Mouse (Mus musculus): ENCODE data around the gene Zfp62. TPM values are rescaled to one million over a fixed set of nuclear protein-coding genes. Genes with fewer than 3 reads are reported as not detected.

The Zfp62 gene
- polyA plus RNA-seq, 1 experiment from 2014 or later = 40.5 TPM

- H3K4me2 ChIP-seq = peak overlapping the region; percentile 74
- ATAC-seq (replicated peaks; ENCODE audit: low FRiP score) = no peak
- peak overlapping the region; percentile 77 for H3K4me3 ChIP-seq (replicated peaks)
- peak overlapping the region; percentile 96 for H3K27ac ChIP-seq
- WGBS = 58% methylated on average over 7 of the region's 7 CpGs
- peaks cover 43% of the 10 kb centered on the region for H3K36me3 ChIP-seq
- H3K27me3 ChIP-seq = no peaks in the 10 kb centered on the region
- H3K9me3 ChIP-seq (replicated peaks) = no peaks in the 10 kb centered on the region
- peaks cover 62% of the 10 kb centered on the region for H3K4me1 ChIP-seq
- peak overlapping the region; percentile 83 for H3K9ac ChIP-seq
Observed at GRCm38 (mm10) chr11:49251380-49251761, 48.3 kb downstream of the Zfp62 start.

- 91% methylated on average over 5 of the region's 5 CpGs for WGBS
- peak overlapping the region; percentile 74 for H3K4me2 ChIP-seq
- no peaks in the 10 kb centered on the region for H3K27me3 ChIP-seq
- peaks cover 57% of the 10 kb centered on the region for H3K4me1 ChIP-seq
- H3K9ac ChIP-seq = 0 out of 2 replicates have a peak overlapping the region, but pooled peaks have one; percentile 2
- H3K36me3 ChIP-seq = peaks cover 48% of the 10 kb centered on the region
- ATAC-seq (replicated peaks; ENCODE audit: low FRiP score) = no peak
- peak overlapping the region; percentile 77 for H3K4me3 ChIP-seq (replicated peaks)
- no peaks in the 10 kb centered on the region for H3K9me3 ChIP-seq (replicated peaks)
- no peak overlapping the region for H3K27ac ChIP-seq
Observed at GRCm38 (mm10) chr11:49252048-49252447, 49.0 kb downstream of the Zfp62 start.

GRCm38 (mm10) chr11:49253035-49253434, 49.9 kb downstream of the Zfp62 start:
- WGBS = 87% methylated on average over 6 of the region's 6 CpGs
- Histone ChIP-seq H3K9me3 (replicated peaks) (no peaks in the 10 kb centered on the region), H3K4me2 (no peak overlapping the region), H3K36me3 (peaks cover 54% of the 10 kb centered on the region), H3K4me1 (peaks cover 48% of the 10 kb centered on the region), H3K27ac (no peak overlapping the region), H3K27me3 (no peaks in the 10 kb centered on the region), H3K4me3 (replicated peaks) (no peak overlapping the region), H3K9ac (no peak overlapping the region)
- no peak for ATAC-seq (replicated peaks; ENCODE audit: low FRiP score)

GRCm38 (mm10) chr11:49259296-49259695, 56.2 kb downstream of the Zfp62 start:
- Histone ChIP-seq H3K4me1 (peaks cover 8% of the 10 kb centered on the region; the same call in 1 of the 2 replicates), H3K9me3 (replicated peaks) (no peaks in the 10 kb centered on the region), H3K4me3 (replicated peaks) (no peak overlapping the region), H3K27me3 (no peaks in the 10 kb centered on the region), H3K36me3 (peaks cover 81% of the 10 kb centered on the region), H3K27ac (no peak overlapping the region), H3K9ac (no peak overlapping the region), H3K4me2 (no peak overlapping the region)
- 0 out of 2 replicates have a peak, but pooled peaks have one; percentile 27 for ATAC-seq (replicated peaks; ENCODE audit: low FRiP score)
- 61% methylated on average over 2 of the region's 2 CpGs for WGBS

GRCm38 (mm10) chr11:49259829-49260228, 56.7 kb downstream of the Zfp62 start:
- Histone ChIP-seq H3K27ac (no peak overlapping the region), H3K4me2 (no peak overlapping the region), H3K4me1 (peaks cover 6% of the 10 kb centered on the region; the same call in 1 of the 2 replicates), H3K9me3 (replicated peaks) (no peaks in the 10 kb centered on the region), H3K36me3 (peaks cover 81% of the 10 kb centered on the region), H3K9ac (no peak overlapping the region), H3K27me3 (no peaks in the 10 kb centered on the region), H3K4me3 (replicated peaks) (no peak overlapping the region)
- 83% methylated on average over 1 of the region's 1 CpGs for WGBS
- no peak for ATAC-seq (replicated peaks; ENCODE audit: low FRiP score)

- no peaks in the 10 kb centered on the region for H3K9me3 ChIP-seq (replicated peaks)
- H3K27me3 ChIP-seq = no peaks in the 10 kb centered on the region
- WGBS = 94% methylated on average over 21 of the region's 21 CpGs
- ATAC-seq (replicated peaks; ENCODE audit: low FRiP score) = 0 out of 2 replicates have a peak, but pooled peaks have one; percentile 11
- peaks cover 78% of the 10 kb centered on the region for H3K36me3 ChIP-seq
- no peak overlapping the region for H3K4me3 ChIP-seq (replicated peaks)
- H3K4me1 ChIP-seq = 0 out of 2 replicates have a peak, but pooled peaks cover 2% of the 10 kb centered on the region
- H3K4me2 ChIP-seq = no peak overlapping the region
- H3K27ac ChIP-seq = no peak overlapping the region
- H3K9ac ChIP-seq = no peak overlapping the region
Observed at GRCm38 (mm10) chr11:49260598-49261312, 57.7 kb downstream of the Zfp62 start.

GRCm38 (mm10) chr11:49261313-49261855, 58.3 kb downstream of the Zfp62 start:
- 0 out of 2 replicates have a peak, but pooled peaks have one; percentile 27 for ATAC-seq (replicated peaks; ENCODE audit: low FRiP score)
- 0 out of 2 replicates have a peak, but pooled peaks cover 2% of the 10 kb centered on the region for H3K4me1 ChIP-seq

GRCm38 (mm10) chr11:49262286-49262685, 59.2 kb downstream of the Zfp62 start:
- Histone ChIP-seq H3K4me2 (no peak overlapping the region), H3K4me3 (replicated peaks) (no peak overlapping the region), H3K27me3 (no peaks in the 10 kb centered on the region), H3K4me1 (0 out of 2 replicates have a peak, but pooled peaks cover 2% of the 10 kb centered on the region), H3K9me3 (replicated peaks) (no peaks in the 10 kb centered on the region), H3K36me3 (peaks cover 66% of the 10 kb centered on the region), H3K9ac (no peak overlapping the region), H3K27ac (no peak overlapping the region)
- WGBS = 85% methylated on average over 5 of the region's 5 CpGs
- no peak for ATAC-seq (replicated peaks; ENCODE audit: low FRiP score)

More at GRCm38 (mm10) chr11:49261313-49261855, 58.3 kb downstream of the Zfp62 start:
- peaks cover 72% of the 10 kb centered on the region for H3K36me3 ChIP-seq
- WGBS = 96% methylated on average over 14 of the region's 14 CpGs
- H3K4me3 ChIP-seq (replicated peaks) = no peak overlapping the region
- no peak overlapping the region for H3K9ac ChIP-seq
- no peak overlapping the region for H3K27ac ChIP-seq
- H3K27me3 ChIP-seq = no peaks in the 10 kb centered on the region
- no peaks in the 10 kb centered on the region for H3K9me3 ChIP-seq (replicated peaks)
- H3K4me2 ChIP-seq = no peak overlapping the region

- Histone ChIP-seq H3K4me1 (0 out of 2 replicates have a peak, but pooled peaks cover 6% of the 10 kb centered on the region), H3K27ac (no peak overlapping the region), H3K4me2 (no peak overlapping the region), H3K36me3 (peaks cover 61% of the 10 kb centered on the region), H3K9me3 (replicated peaks) (no peaks in the 10 kb centered on the region), H3K27me3 (no peaks in the 10 kb centered on the region), H3K4me3 (replicated peaks) (no peak overlapping the region), H3K9ac (no peak overlapping the region)
- WGBS = 95% methylated on average over 6 of the region's 6 CpGs
- ATAC-seq (replicated peaks; ENCODE audit: low FRiP score) = no peak
Observed at GRCm38 (mm10) chr11:49263149-49263548, 60.1 kb downstream of the Zfp62 start.

GRCm38 (mm10) chr11:49264081-49264480, 61.0 kb downstream of the Zfp62 start:
- 0 out of 2 replicates have a peak, but pooled peaks cover 7% of the 10 kb centered on the region for H3K4me1 ChIP-seq
- H3K27ac ChIP-seq = no peak overlapping the region
- no peak for ATAC-seq (replicated peaks; ENCODE audit: low FRiP score)
- H3K4me3 ChIP-seq (replicated peaks) = no peak overlapping the region
- H3K4me2 ChIP-seq = no peak overlapping the region
- WGBS = 86% methylated on average over 7 of the region's 7 CpGs
- no peaks in the 10 kb centered on the region for H3K9me3 ChIP-seq (replicated peaks)
- no peak overlapping the region for H3K9ac ChIP-seq
- no peaks in the 10 kb centered on the region for H3K27me3 ChIP-seq
- H3K36me3 ChIP-seq = peaks cover 58% of the 10 kb centered on the region

- Histone ChIP-seq H3K4me3 (replicated peaks) (no peak overlapping the region), H3K27me3 (no peaks in the 10 kb centered on the region), H3K4me1 (0 out of 2 replicates have a peak, but pooled peaks cover 7% of the 10 kb centered on the region), H3K27ac (no peak overlapping the region), H3K9ac (no peak overlapping the region), H3K9me3 (replicated peaks) (no peaks in the 10 kb centered on the region), H3K36me3 (peaks cover 56% of the 10 kb centered on the region), H3K4me2 (no peak overlapping the region)
- ATAC-seq (replicated peaks; ENCODE audit: low FRiP score) = no peak
- 76% methylated on average over 11 of the region's 11 CpGs for WGBS
Observed at GRCm38 (mm10) chr11:49264622-49265021, 61.5 kb downstream of the Zfp62 start.

GRCm38 (mm10) chr11:49265101-49265500, 62.0 kb downstream of the Zfp62 start:
- Histone ChIP-seq H3K27me3 (no peaks in the 10 kb centered on the region), H3K9ac (no peak overlapping the region), H3K4me1 (0 out of 2 replicates have a peak, but pooled peaks cover 7% of the 10 kb centered on the region), H3K4me3 (replicated peaks) (no peak overlapping the region), H3K9me3 (replicated peaks) (no peaks in the 10 kb centered on the region), H3K27ac (no peak overlapping the region), H3K4me2 (no peak overlapping the region), H3K36me3 (peaks cover 51% of the 10 kb centered on the region)
- WGBS = 82% methylated on average over 8 of the region's 8 CpGs
- no peak for ATAC-seq (replicated peaks; ENCODE audit: low FRiP score)

Measured in kidney, embryonic 15.5 days (tissue).